Mouse (Mus musculus): ENCODE measurements around the gene Dnm3. TPM values are rescaled to one million over a fixed set of nuclear protein-coding genes. Genes with fewer than 3 reads are reported as not detected.

Gene Dnm3
- polyA plus RNA-seq, 1 experiment: 3.0 TPM

- no peak for TF ChIP-seq POLR2A (IDR thresholded peaks at IDR 0.05; ENCODE audit: insufficient read length, low read depth)
- no peak for TF ChIP-seq USF1 (IDR thresholded peaks at IDR 0.05; ENCODE audit: low read depth)
- no peak for TF ChIP-seq TCF3 (IDR thresholded peaks at IDR 0.05; ENCODE audit: insufficient read length, low read depth)
- no peak for TF ChIP-seq MYOD1 (IDR thresholded peaks at IDR 0.05; ENCODE audit: control insufficient read depth in 1 of 3, insufficient read length in 2 of 3, low read depth in 2 of 3)
- no peak for TF ChIP-seq SRF (IDR thresholded peaks at IDR 0.05; ENCODE audit: control insufficient read depth, insufficient read length, low read depth)
- no peak for TF ChIP-seq MAX (IDR thresholded peaks at IDR 0.05; ENCODE audit: low read depth)
- TF ChIP-seq CEBPB (IDR thresholded peaks at IDR 0.05; ENCODE audit: insufficient read depth, poor library complexity, severe bottlenecking): no peak
- H3K79me2 ChIP-seq (ENCODE audit: control insufficient read depth, insufficient read depth): no peaks in the 10 kb centered on the region
- no peak overlapping the region for H3ac ChIP-seq (ENCODE audit: control insufficient read depth, insufficient read length)
- no peak overlapping the region for H3K4me3 ChIP-seq
- H3K36me3 ChIP-seq (ENCODE audit: control insufficient read depth, insufficient read depth): no peaks in the 10 kb centered on the region
- H3K27me3 ChIP-seq (ENCODE audit: control insufficient read depth, insufficient read depth, insufficient read length): no peaks in the 10 kb centered on the region
- no peak overlapping the region for H3K4me2 ChIP-seq (ENCODE audit: low read depth)
Observed at GRCm38 (mm10) chr1:162453578-162453977, 24.3 kb downstream of the Dnm3 start.

- H3K4me3 ChIP-seq: no peak overlapping the region
- no peak overlapping the region for H3ac ChIP-seq (ENCODE audit: control insufficient read depth, insufficient read length)
- no peak overlapping the region for H3K4me2 ChIP-seq (ENCODE audit: low read depth)
- TF ChIP-seq SRF (IDR thresholded peaks at IDR 0.05; ENCODE audit: control insufficient read depth, insufficient read length, low read depth) (no peak), REST (IDR thresholded peaks at IDR 0.05; ENCODE audit: insufficient read depth, insufficient read length) (no peak), E2F4 (IDR thresholded peaks at IDR 0.05; ENCODE audit: insufficient read depth) (no peak), MYOD1 (IDR thresholded peaks at IDR 0.05; ENCODE audit: control insufficient read depth in 1 of 3, insufficient read length in 2 of 3, low read depth in 2 of 3) (no peak)
- no peaks in the 10 kb centered on the region for H3K36me3 ChIP-seq (ENCODE audit: control insufficient read depth, insufficient read depth)
- H3K27me3 ChIP-seq (ENCODE audit: control insufficient read depth, insufficient read depth, insufficient read length): no peaks in the 10 kb centered on the region
- no peaks in the 10 kb centered on the region for H3K79me2 ChIP-seq (ENCODE audit: control insufficient read depth, insufficient read depth)
Observed at GRCm38 (mm10) chr1:162453030-162453429, 24.8 kb downstream of the Dnm3 start.

- Histone ChIP-seq H3ac (ENCODE audit: control insufficient read depth, insufficient read length) (no peak overlapping the region), H3K79me2 (ENCODE audit: control insufficient read depth, insufficient read depth) (no peaks in the 10 kb centered on the region), H3K4me3 (no peak overlapping the region), H3K36me3 (ENCODE audit: control insufficient read depth, insufficient read depth) (no peaks in the 10 kb centered on the region), H3K27me3 (ENCODE audit: control insufficient read depth, insufficient read depth, insufficient read length) (no peaks in the 10 kb centered on the region), H3K4me2 (ENCODE audit: low read depth) (no peak overlapping the region)
- TF ChIP-seq CEBPB (IDR thresholded peaks at IDR 0.05; ENCODE audit: insufficient read depth, poor library complexity, severe bottlenecking) (no peak), POLR2A (IDR thresholded peaks at IDR 0.05; ENCODE audit: insufficient read length, low read depth) (no peak), USF1 (IDR thresholded peaks at IDR 0.05; ENCODE audit: low read depth) (no peak), POLR2AphosphoS2 (IDR thresholded peaks at IDR 0.05; ENCODE audit: insufficient read length, low read depth) (no peak), MAX (IDR thresholded peaks at IDR 0.05; ENCODE audit: low read depth) (no peak), SRF (IDR thresholded peaks at IDR 0.05; ENCODE audit: control insufficient read depth, insufficient read length, low read depth) (no peak), MYOD1 (IDR thresholded peaks at IDR 0.05; ENCODE audit: control insufficient read depth in 1 of 3, insufficient read length in 2 of 3, low read depth in 2 of 3) (no peak), TCF12 (IDR thresholded peaks at IDR 0.05; ENCODE audit: insufficient read depth, poor library complexity, severe bottlenecking) (no peak), TCF3 (IDR thresholded peaks at IDR 0.05; ENCODE audit: insufficient read length, low read depth) (no peak), E2F4 (IDR thresholded peaks at IDR 0.05; ENCODE audit: insufficient read depth) (no peak), MYOG (IDR thresholded peaks at IDR 0.05; ENCODE audit: control insufficient read depth in 1 of 3, insufficient read depth in 1 of 3, insufficient read length in 2 of 3, low read depth in 2 of 3) (no peak), REST (IDR thresholded peaks at IDR 0.05; ENCODE audit: insufficient read depth, insufficient read length) (no peak)
Observed at GRCm38 (mm10) chr1:162449161-162449909, 28.5 kb downstream of the Dnm3 start.

GRCm38 (mm10) chr1:162444805-162445204, 33.0 kb downstream of the Dnm3 start:
- Histone ChIP-seq H3K36me3 (ENCODE audit: control insufficient read depth, insufficient read depth) (no peaks in the 10 kb centered on the region), H3K27me3 (ENCODE audit: control insufficient read depth, insufficient read depth, insufficient read length) (no peaks in the 10 kb centered on the region), H3ac (ENCODE audit: control insufficient read depth, insufficient read length) (no peak overlapping the region), H3K4me3 (no peak overlapping the region), H3K79me2 (ENCODE audit: control insufficient read depth, insufficient read depth) (no peaks in the 10 kb centered on the region), H3K4me2 (ENCODE audit: low read depth) (no peak overlapping the region)
- TF ChIP-seq CEBPB (IDR thresholded peaks at IDR 0.05; ENCODE audit: insufficient read depth, poor library complexity, severe bottlenecking): no peak
- no peak for TF ChIP-seq POLR2AphosphoS2 (IDR thresholded peaks at IDR 0.05; ENCODE audit: insufficient read length, low read depth)
- TF ChIP-seq USF1 (IDR thresholded peaks at IDR 0.05; ENCODE audit: low read depth): no peak
- TF ChIP-seq POLR2A (IDR thresholded peaks at IDR 0.05; ENCODE audit: insufficient read length, low read depth): no peak
- TF ChIP-seq REST (IDR thresholded peaks at IDR 0.05; ENCODE audit: insufficient read depth, insufficient read length): no peak
- TF ChIP-seq TCF12 (IDR thresholded peaks at IDR 0.05; ENCODE audit: insufficient read depth, poor library complexity, severe bottlenecking): no peak
- TF ChIP-seq MAX (IDR thresholded peaks at IDR 0.05; ENCODE audit: low read depth): no peak
- TF ChIP-seq MYOG (IDR thresholded peaks at IDR 0.05; ENCODE audit: control insufficient read depth in 1 of 3, insufficient read depth in 1 of 3, insufficient read length in 2 of 3, low read depth in 2 of 3): no peak
- no peak for TF ChIP-seq TCF3 (IDR thresholded peaks at IDR 0.05; ENCODE audit: insufficient read length, low read depth)

GRCm38 (mm10) chr1:162439576-162439975, 38.3 kb downstream of the Dnm3 start:
- no peak overlapping the region for H3K4me2 ChIP-seq (ENCODE audit: low read depth)
- no peaks in the 10 kb centered on the region for H3K27me3 ChIP-seq (ENCODE audit: control insufficient read depth, insufficient read depth, insufficient read length)
- no peak overlapping the region for H3ac ChIP-seq (ENCODE audit: control insufficient read depth, insufficient read length)
- no peaks in the 10 kb centered on the region for H3K79me2 ChIP-seq (ENCODE audit: control insufficient read depth, insufficient read depth)
- no peaks in the 10 kb centered on the region for H3K36me3 ChIP-seq (ENCODE audit: control insufficient read depth, insufficient read depth)
- no peak for TF ChIP-seq SRF (IDR thresholded peaks at IDR 0.05; ENCODE audit: control insufficient read depth, insufficient read length, low read depth)
- no peak overlapping the region for H3K4me3 ChIP-seq
